Mouse (Mus musculus): Measurements from ENCODE around the gene Plek.

GRCm38 (mm10) chr11:17083455-17083854 is 31.3 kb upstream of the Plek start:
- TF ChIP-seq CTCF (conservative IDR thresholded peaks at IDR 0.05 in 1 of 2, IDR thresholded peaks at IDR 0.05 in 1 of 2; ENCODE audit: low read depth in 2 of 2, low read length in 2 of 2) (no peak), GABPA (IDR thresholded peaks at IDR 0.05; ENCODE audit: insufficient replicate concordance, low read depth, low read length) (no peak), USF1 (IDR thresholded peaks at IDR 0.05; ENCODE audit: low read depth, low read length) (no peak), TCF12 (IDR thresholded peaks at IDR 0.05; ENCODE audit: low read depth, low read length) (no peak), POLR2AphosphoS2 (IDR thresholded peaks at IDR 0.05; ENCODE audit: low read depth, low read length) (no peak), ELF1 (IDR thresholded peaks at IDR 0.05; ENCODE audit: low read depth, low read length) (no peak), CHD1 (IDR thresholded peaks at IDR 0.05; ENCODE audit: low read depth, low read length) (no peak), POLR2A (IDR thresholded peaks at IDR 0.05; ENCODE audit: low read depth, low read length) (no peak), NRF1 (IDR thresholded peaks at IDR 0.05; ENCODE audit: low read depth, low read length) (no peak), USF2 (conservative IDR thresholded peaks at IDR 0.05; ENCODE audit: low read depth, low read length) (no peak), MAX (IDR thresholded peaks at IDR 0.05; ENCODE audit: low read length) (no peak), E2F4 (IDR thresholded peaks at IDR 0.05; ENCODE audit: insufficient replicate concordance, low read depth, low read length) (no peak)

Data from CH12.LX (cell line).